Comparison of ENCODE assay signal across 8 mouse cellular contexts in the genomic region with DNA sequence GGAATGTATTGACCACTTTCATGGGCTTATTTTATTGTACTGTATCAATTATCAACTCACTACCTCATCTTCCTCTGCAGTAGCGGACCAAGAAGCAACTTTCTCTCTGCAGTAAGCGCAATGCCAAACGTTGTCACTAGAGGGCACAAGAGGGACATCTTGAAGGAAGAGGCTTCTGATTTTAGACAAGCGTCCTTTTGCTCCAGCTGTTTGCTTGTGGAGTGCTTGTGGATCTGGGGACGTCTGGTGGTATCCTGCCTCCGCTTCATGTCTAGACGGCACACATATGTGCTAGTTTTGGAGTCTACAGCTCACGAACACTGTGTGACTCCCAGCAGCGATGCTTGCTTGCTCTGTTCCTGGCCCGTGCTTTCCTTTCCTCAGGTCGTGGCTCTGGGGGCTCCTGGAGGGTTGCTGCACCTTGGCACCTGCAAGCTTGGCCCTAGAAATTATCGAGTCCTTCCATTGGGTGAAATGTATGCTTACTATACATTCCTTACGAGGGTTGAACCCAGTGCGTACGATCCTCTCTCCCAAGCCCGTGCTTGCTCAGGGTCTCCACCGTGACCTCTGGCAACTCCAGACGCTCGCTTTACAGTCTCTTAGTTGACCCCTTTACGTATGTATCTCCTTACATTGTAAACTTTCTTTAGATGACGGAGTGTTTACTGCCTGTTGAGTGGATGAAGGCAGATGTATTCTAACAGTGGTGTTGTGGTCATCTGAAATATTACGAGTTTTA.
DNase-seq lines count a peak whose midpoint lies in the region; ATAC-seq lines count a peak whose summit lies in the region.

No protein-coding gene starts in this region.

- no peak overlapping the region for H3K4me3 ChIP-seq in hindbrain, embryonic 16.5 days (ENCODE audit: low read length)

- WGBS in hindbrain, embryonic 16.5 days, result 57% methylated on average over 22 of the region's 22 CpGs

- H3K9me3 ChIP-seq in hindbrain, embryonic 16.5 days (ENCODE audit: control insufficient read depth, low read length), result no peaks in the 10 kb centered on the region

- ATAC-seq in activated CD4-positive, CD25-positive, alpha-beta regulatory T cell, adult 4 months, result peak; percentile 68
- ATAC-seq in hindbrain, embryonic 16.5 days, result peak; percentile 72
- peak; percentile 87 for ATAC-seq in megakaryocyte-erythroid progenitor cell, adult 5-6 weeks (replicated peaks; ENCODE audit: low FRiP score, low TSS enrichment, poor library complexity, severe bottlenecking)

- peak; percentile 79 to 90 for DNase-seq in cerebellum, postnatal 25 days
- DNase-seq in frontal cortex, postnatal 25 days (ENCODE audit: low spot score in 2 of 2), result peak; percentile 89 to 95
- peak; percentile 88 to 96 for DNase-seq in left cerebral cortex, adult 18-20 months (ENCODE audit: low spot score in 2 of 2)
- DNase-seq in right cerebral cortex, postnatal 14 days, result peak; percentile 92
- peak; percentile 81 for DNase-seq in urinary bladder, postnatal 25 days (ENCODE audit: low spot score)

- no peaks in the 10 kb centered on the region for H3K36me3 ChIP-seq in hindbrain, embryonic 16.5 days (ENCODE audit: control insufficient read depth, insufficient read depth, low read length)

- no peak overlapping the region for H3K27ac ChIP-seq in hindbrain, embryonic 16.5 days (ENCODE audit: low read depth, low read length)

- H3K4me1 ChIP-seq in hindbrain, embryonic 16.5 days (ENCODE audit: control insufficient read depth, insufficient read depth, low read depth, low read length), result peaks cover 2% of the 10 kb centered on the region; the same call in 1 of the 2 replicates

- no peaks in the 10 kb centered on the region for H3K27me3 ChIP-seq in hindbrain, embryonic 16.5 days (replicated peaks; ENCODE audit: control insufficient read depth, insufficient read depth, low read length)

- H3K4me2 ChIP-seq in hindbrain, embryonic 16.5 days (ENCODE audit: low read length), result peak overlapping the region; percentile 11; the same call in 1 of the 2 replicates

- H3K9ac ChIP-seq in hindbrain, embryonic 16.5 days (ENCODE audit: low read depth, low read length), result no peak overlapping the region
